Mouse (Mus musculus) olfactory bulb, adult 2 months (tissue): Measurements from ENCODE around the gene Aak1.

Experiments used
- CTCF ChIP-seq: fragments of 200-500 bp; IDR thresholded peaks from 2 replicates; pipeline ENCODE4 v1.5.1; 2012; ENCODE audit warnings: low read depth, mild to moderate bottlenecking, low read length, moderate library complexity; ENCODE audit not compliant: insufficient read depth
- POLR2A ChIP-seq: fragments of 200-500 bp; IDR thresholded peaks from 2 replicates; pipeline ENCODE4 v1.6.1; 2012; ENCODE audit warnings: mild to moderate bottlenecking, low read depth, low read length, moderate library complexity; ENCODE audit not compliant: insufficient read depth

DNA sequence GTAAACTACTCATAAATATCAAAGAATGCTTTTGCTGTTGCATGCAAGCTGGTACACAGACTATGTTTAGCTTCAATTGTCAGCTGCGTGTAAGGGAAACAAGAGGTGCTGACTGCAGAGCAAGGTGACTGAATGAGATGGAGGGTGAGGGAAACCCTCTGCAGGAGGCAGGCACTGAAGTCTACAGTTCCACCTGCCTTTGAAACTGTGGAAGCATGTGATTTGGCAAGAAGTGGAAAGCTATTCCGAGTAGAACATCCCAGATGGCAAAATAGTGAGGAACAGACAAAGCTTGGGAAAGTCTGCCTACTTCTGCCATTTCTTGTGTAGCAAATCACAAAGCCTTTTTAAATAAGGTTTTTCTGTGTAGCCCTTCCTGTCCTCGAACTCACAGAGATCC is 106.4 kb downstream of the Aak1 start:
- TF ChIP-seq CTCF (no peak), POLR2A (no peak)
